Mouse (Mus musculus): ENCODE measurements around the gene Olfr1390.
"Not testable (repeated sequence)": the region's sequence is repeated elsewhere in the genome, so short reads cannot be mapped to it uniquely, and the experiment has no call there.

Olfr1390 gene

GRCm38 (mm10) chr11:49334888-49335287, at the start of gene Olfr1390:
Gene Olfr1390 (plus strand): TSS chr11:49335188.
- DNase-seq (ENCODE audit: low read depth), result no peak

- DNase-seq (ENCODE audit: low read depth), result no peak
These were observed 47.7 kb upstream of the Olfr1390 start for GRCm38 (mm10) chr11:49287251-49287650.

- no peak for DNase-seq (ENCODE audit: low read depth)
These were observed 42.2 kb upstream of the Olfr1390 start for GRCm38 (mm10) chr11:49292777-49293176.

- no peak for DNase-seq (ENCODE audit: low read depth)
These were observed 30.5 kb upstream of the Olfr1390 start, which contains the start of gene Olfr10 for GRCm38 (mm10) chr11:49304441-49304840. Gene Olfr10 (plus strand): TSS chr11:49304741.

- not testable (repeated sequence) for DNase-seq (ENCODE audit: low read depth)
These were observed 26.4 kb upstream of the Olfr1390 start for GRCm38 (mm10) chr11:49308547-49308946.

GRCm38 (mm10) chr11:49322442-49322841, 12.5 kb upstream of the Olfr1390 start, which contains the start of gene Olfr1391:
Gene Olfr1391 (plus strand): TSS chr11:49322742.
- no peak for DNase-seq (ENCODE audit: low read depth)

- DNase-seq (ENCODE audit: low read depth), result no peak
These were observed 8.3 kb upstream of the Olfr1390 start for GRCm38 (mm10) chr11:49326726-49327125.

GRCm38 (mm10) chr11:49329686-49330085, 5.3 kb upstream of the Olfr1390 start:
- no peak for DNase-seq (ENCODE audit: low read depth)

GRCm38 (mm10) chr11:49337150-49337832, 2.3 kb downstream of the Olfr1390 start:
- peak; percentile 21 for DNase-seq (ENCODE audit: low read depth)

GRCm38 (mm10) chr11:49383133-49383532, 48.1 kb downstream of the Olfr1390 start:
- DNase-seq (ENCODE audit: low read depth), result no peak

- not testable (repeated sequence) for DNase-seq (ENCODE audit: low read depth)
These were observed 51.1 kb downstream of the Olfr1390 start for GRCm38 (mm10) chr11:49386118-49386517.
